ENCODE assay signal across 19 mouse cellular contexts in genomic region chr15:92555012-92555574, GRCm38 (mm10).
DNase-seq lines count a peak whose midpoint lies in the region; ATAC-seq and TF ChIP-seq lines count a peak whose summit lies in the region.
"Had no signal": no experiment of that assay in that cellular context is flagged by ENCODE, and none has a peak within 500 bp of the region (broad histone marks: within the 10 kb centered on the region; RNA-seq: fewer than 3 reads in every experiment).

No protein-coding gene starts in this region.

- no peak overlapping the region for H3K9ac ChIP-seq in hindbrain, postnatal 0 days (replicated peaks; ENCODE audit: low read length)
- no peak overlapping the region for H3K9ac ChIP-seq in hindbrain, embryonic 13.5 days
- no peak overlapping the region for H3K9ac ChIP-seq in lung, postnatal 0 days (replicated peaks; ENCODE audit: low read depth)
- H3K9ac ChIP-seq: kidney, embryonic 15.5 days had no signal

- 73% methylated on average over 7 of the region's 7 CpGs for WGBS in hindbrain, postnatal 0 days
- 80% methylated on average over 7 of the region's 7 CpGs for WGBS in hindbrain, embryonic 13.5 days
- 41% methylated on average over 7 of the region's 7 CpGs for WGBS in lung, postnatal 0 days
- WGBS in thymus, adult 2 months, result 90% methylated on average over 7 of the region's 7 CpGs

- no peaks in the 10 kb centered on the region for H3K9me3 ChIP-seq in hindbrain, postnatal 0 days (ENCODE audit: low read length)
- H3K9me3 ChIP-seq in hindbrain, embryonic 13.5 days, result no peaks in the 10 kb centered on the region
- no peaks in the 10 kb centered on the region for H3K9me3 ChIP-seq in lung, postnatal 0 days (ENCODE audit: low read length)
- H3K9me3 ChIP-seq: heart, embryonic 10.5 days; kidney, embryonic 15.5 days had no signal

- no peak overlapping the region for H3K4me2 ChIP-seq in hindbrain, postnatal 0 days (ENCODE audit: low read depth, low read length)
- no peak overlapping the region for H3K4me2 ChIP-seq in hindbrain, embryonic 13.5 days
- H3K4me2 ChIP-seq in lung, postnatal 0 days (replicated peaks; ENCODE audit: low read depth, low read length), result no peak overlapping the region
- H3K4me2 ChIP-seq: kidney, embryonic 15.5 days had no signal

- TF ChIP-seq CTCF in hindbrain, postnatal 0 days (IDR thresholded peaks at IDR 0.05; ENCODE audit: low read depth), result peak; percentile 25; the same call in 1 of the 2 replicates
- peak; percentile 48 for TF ChIP-seq CTCF in lung, postnatal 0 days (IDR thresholded peaks at IDR 0.05)
- TF ChIP-seq CTCF in thymus, adult 2 months (IDR thresholded peaks at IDR 0.05; ENCODE audit: borderline replicate concordance, control insufficient read depth, extremely low read depth, insufficient read depth, low read length, poor library complexity), result no peak

- no peaks in the 10 kb centered on the region for H3K27me3 ChIP-seq in hindbrain, postnatal 0 days (ENCODE audit: insufficient read depth, low read length)
- H3K27me3 ChIP-seq in hindbrain, embryonic 13.5 days, result no peaks in the 10 kb centered on the region
- no peaks in the 10 kb centered on the region for H3K27me3 ChIP-seq in lung, postnatal 0 days (replicated peaks; ENCODE audit: insufficient read depth, low read length)
- H3K27me3 ChIP-seq in thymus, adult 2 months (ENCODE audit: control insufficient read depth, insufficient read depth, low read length), result no peaks in the 10 kb centered on the region
- H3K27me3 ChIP-seq: kidney, embryonic 15.5 days had no signal

- no peak for DNase-seq in hindbrain, postnatal 0 days (ENCODE audit: low spot score)
- DNase-seq in lung, postnatal 0 days (ENCODE audit: low spot score), result peak; percentile 47
- no peak for DNase-seq in lung, postnatal 4 days
- peak; percentile 36 for DNase-seq in brain, adult 2 months (ENCODE audit: low read depth, low spot score)
- peak; percentile 12 for DNase-seq in lung, postnatal 25 days (ENCODE audit: low spot score)
- DNase-seq in liver, result no peak
- DNase-seq in thymus, adult 2 months, result no peak
- DNase-seq: adrenal gland, adult 8-10 months; B cell, adult 2 months; cerebellum, adult 9-11 months; heart, postnatal 10 days; layer of hippocampus, postnatal 36 days; thymus, postnatal 36 days had no signal

- no peak overlapping the region for H3K4me3 ChIP-seq in hindbrain, postnatal 0 days (ENCODE audit: low read length)
- H3K4me3 ChIP-seq in hindbrain, embryonic 13.5 days, result no peak overlapping the region
- no peak overlapping the region for H3K4me3 ChIP-seq in lung, postnatal 0 days (ENCODE audit: low read depth, low read length)
- no peak overlapping the region for H3K4me3 ChIP-seq in thymus, adult 2 months (ENCODE audit: control insufficient read depth, insufficient read depth, low read length)
- H3K4me3 ChIP-seq: erythroblast, embryonic 14.5 days; heart, embryonic 10.5 days; kidney, embryonic 15.5 days had no signal

- TF ChIP-seq EP300 in lung, postnatal 0 days (IDR thresholded peaks at IDR 0.05), result no peak

- H3K4me1 ChIP-seq in hindbrain, postnatal 0 days (ENCODE audit: insufficient read depth, low read length), result no peaks in the 10 kb centered on the region
- no peaks in the 10 kb centered on the region for H3K4me1 ChIP-seq in hindbrain, embryonic 13.5 days (replicated peaks)
- H3K4me1 ChIP-seq in lung, postnatal 0 days (ENCODE audit: insufficient read depth, low read depth, low read length), result 0 out of 2 replicates have a peak, but pooled peaks cover 3% of the 10 kb centered on the region
- no peaks in the 10 kb centered on the region for H3K4me1 ChIP-seq in thymus, adult 2 months (replicated peaks; ENCODE audit: control insufficient read depth, insufficient read depth, low read length)
- H3K4me1 ChIP-seq: heart, embryonic 10.5 days; kidney, embryonic 15.5 days had no signal

- ATAC-seq in hindbrain, postnatal 0 days, result no peak
- no peak for ATAC-seq in hindbrain, embryonic 13.5 days (ENCODE audit: low FRiP score)
- peak; percentile 73 for ATAC-seq in lung, postnatal 0 days
- ATAC-seq: forebrain, embryonic 14.5 days; inflammation-experienced regulatory T-cells, adult 6 months had no signal

- H3K27ac ChIP-seq in hindbrain, postnatal 0 days, result no peak overlapping the region
- no peak overlapping the region for H3K27ac ChIP-seq in hindbrain, embryonic 13.5 days
- H3K27ac ChIP-seq in lung, postnatal 0 days (ENCODE audit: low read length), result no peak overlapping the region
- H3K27ac ChIP-seq in thymus, adult 2 months (ENCODE audit: control insufficient read depth, insufficient read depth, low read length), result no peak overlapping the region
- H3K27ac ChIP-seq: heart, embryonic 10.5 days; kidney, embryonic 15.5 days had no signal

- TF ChIP-seq POLR2A in thymus, adult 2 months (IDR thresholded peaks at IDR 0.05; ENCODE audit: control insufficient read depth, extremely low read depth, insufficient read depth, low read length, poor library complexity), result no peak

- no peaks in the 10 kb centered on the region for H3K36me3 ChIP-seq in hindbrain, postnatal 0 days (ENCODE audit: insufficient read depth, low read length)
- H3K36me3 ChIP-seq in hindbrain, embryonic 13.5 days, result no peaks in the 10 kb centered on the region
- no peaks in the 10 kb centered on the region for H3K36me3 ChIP-seq in lung, postnatal 0 days (ENCODE audit: insufficient read depth, low read length)
- no peaks in the 10 kb centered on the region for H3K36me3 ChIP-seq in thymus, adult 2 months (ENCODE audit: control insufficient read depth, insufficient read depth, low read length)
- H3K36me3 ChIP-seq: heart, embryonic 10.5 days; kidney, embryonic 15.5 days had no signal

Comparison
In these comparisons a context has a peak if more than half of its experiments do, and no peak if none do; other contexts are left out.
1. DNase-seq: peak in lung, postnatal 0 days (single experiment), brain, adult 2 months (single experiment) and lung, postnatal 25 days (single experiment); none in hindbrain, postnatal 0 days (single experiment), lung, postnatal 4 days (0 of 2), liver (single experiment) and thymus, adult 2 months (single experiment).